Mouse (Mus musculus) E14TG2a.4 (cell line): Measurements from ENCODE around the gene Kcnj10.

Source experiments
- CTCF ChIP-seq: conservative IDR thresholded peaks from 2 replicates; pipeline ENCODE4 v1.5.1; 2014; ENCODE audit warnings: low read length
- NANOG ChIP-seq: IDR thresholded peaks from 2 replicates; pipeline ENCODE4 v1.6.1; 2014; ENCODE audit warnings: borderline replicate concordance, low read length, mixed read lengths

GRCm38 (mm10) chr1:172317946-172318345 lies 23.1 kb upstream of the Kcnj10 start:
- no peak for TF ChIP-seq CTCF
- TF ChIP-seq NANOG: no peak
